Mouse (Mus musculus): ENCODE results near the gene Stat4. TPM values are rescaled to one million over a fixed set of nuclear protein-coding genes. Genes with fewer than 3 reads are reported as not detected.

The Stat4 gene
- polyA plus RNA-seq (2015; fragmentation: Nextera tagmentation; extraction: Ambion mirVana), result 0.56 and 0.64 TPM in 2 replicates

GRCm38 (mm10) chr1:51986848-51987247, at the start of gene Stat4:
Stat4 (plus strand) TSS chr1:51987148.
- Histone ChIP-seq H3K27me3 (no peaks in the 10 kb centered on the region), H3K4me3 (no peak within 1 kb of the TSS), H3K27ac (no peak within 1 kb of the TSS), H3K4me2 (no peak within 1 kb of the TSS), H3K9ac (no peak within 1 kb of the TSS), H3K9me3 (no peaks in the 10 kb centered on the region), H3K4me1 (replicated peaks) (no peaks in the 10 kb centered on the region), H3K36me3 (no peaks in the 10 kb centered on the region)
- no peak for ATAC-seq (ENCODE audit: low FRiP score)
- 91% methylated on average over 5 of the region's 5 CpGs for WGBS

GRCm38 (mm10) chr1:51938357-51938756, 48.6 kb upstream of the Stat4 start:
- Histone ChIP-seq H3K9me3 (no peaks in the 10 kb centered on the region), H3K4me3 (no peak overlapping the region), H3K9ac (no peak overlapping the region), H3K27ac (no peak overlapping the region), H3K27me3 (no peaks in the 10 kb centered on the region), H3K36me3 (no peaks in the 10 kb centered on the region), H3K4me2 (no peak overlapping the region), H3K4me1 (replicated peaks) (no peaks in the 10 kb centered on the region)
- WGBS, result 93% methylated on average over 7 of the region's 7 CpGs
- no peak for ATAC-seq (ENCODE audit: low FRiP score)

- WGBS, result 51% methylated on average over 5 of the region's 5 CpGs
- Histone ChIP-seq H3K4me1 (replicated peaks) (no peaks in the 10 kb centered on the region), H3K27ac (no peak overlapping the region), H3K4me3 (no peak overlapping the region), H3K36me3 (no peaks in the 10 kb centered on the region), H3K4me2 (no peak overlapping the region), H3K9me3 (no peaks in the 10 kb centered on the region), H3K9ac (no peak overlapping the region), H3K27me3 (no peaks in the 10 kb centered on the region)
- no peak for ATAC-seq (ENCODE audit: low FRiP score)
Observed at GRCm38 (mm10) chr1:51944755-51945154, 42.2 kb upstream of the Stat4 start.

- Histone ChIP-seq H3K27ac (no peak overlapping the region), H3K9ac (no peak overlapping the region), H3K27me3 (no peaks in the 10 kb centered on the region), H3K4me2 (no peak overlapping the region), H3K4me3 (no peak overlapping the region), H3K36me3 (no peaks in the 10 kb centered on the region), H3K9me3 (no peaks in the 10 kb centered on the region), H3K4me1 (replicated peaks) (no peaks in the 10 kb centered on the region)
- WGBS, result 76% methylated on average over 4 of the region's 4 CpGs
- no peak for ATAC-seq (ENCODE audit: low FRiP score)
Observed at GRCm38 (mm10) chr1:51947116-51947515, 39.8 kb upstream of the Stat4 start.

- Histone ChIP-seq H3K9ac (no peak overlapping the region), H3K4me2 (no peak overlapping the region), H3K36me3 (no peaks in the 10 kb centered on the region), H3K27ac (no peak overlapping the region), H3K9me3 (no peaks in the 10 kb centered on the region), H3K27me3 (no peaks in the 10 kb centered on the region), H3K4me3 (no peak overlapping the region), H3K4me1 (replicated peaks) (0 out of 2 replicates have a peak, but pooled peaks cover 3% of the 10 kb centered on the region)
- no peak for ATAC-seq (ENCODE audit: low FRiP score)
- WGBS, result 87% methylated on average over 2 of the region's 2 CpGs
Observed at GRCm38 (mm10) chr1:51964647-51965046, 22.3 kb upstream of the Stat4 start.

GRCm38 (mm10) chr1:51968994-51969393, 18.0 kb upstream of the Stat4 start:
- ATAC-seq (ENCODE audit: low FRiP score), result no peak
- 44% methylated on average over 1 of the region's 1 CpGs for WGBS
- Histone ChIP-seq H3K4me1 (replicated peaks) (0 out of 2 replicates have a peak, but pooled peaks cover 3% of the 10 kb centered on the region), H3K9ac (no peak overlapping the region), H3K36me3 (no peaks in the 10 kb centered on the region), H3K9me3 (no peaks in the 10 kb centered on the region), H3K4me2 (no peak overlapping the region), H3K27ac (no peak overlapping the region), H3K4me3 (no peak overlapping the region), H3K27me3 (no peaks in the 10 kb centered on the region)

- no peaks in the 10 kb centered on the region for H3K36me3 ChIP-seq
- 87% methylated on average over 6 of the region's 6 CpGs for WGBS
- no peak overlapping the region for H3K4me2 ChIP-seq
- no peak overlapping the region for H3K27ac ChIP-seq
- no peaks in the 10 kb centered on the region for H3K27me3 ChIP-seq
- H3K9me3 ChIP-seq, result no peaks in the 10 kb centered on the region
- H3K9ac ChIP-seq, result no peak overlapping the region
- no peak overlapping the region for H3K4me3 ChIP-seq
- ATAC-seq (ENCODE audit: low FRiP score), result no peak
- 0 out of 2 replicates have a peak, but pooled peaks cover 3% of the 10 kb centered on the region for H3K4me1 ChIP-seq (replicated peaks)
Observed at GRCm38 (mm10) chr1:51970182-51970581, 16.8 kb upstream of the Stat4 start.

GRCm38 (mm10) chr1:51975589-51975988, 11.4 kb upstream of the Stat4 start:
- Histone ChIP-seq H3K36me3 (no peaks in the 10 kb centered on the region), H3K9me3 (no peaks in the 10 kb centered on the region), H3K4me3 (no peak overlapping the region), H3K4me1 (replicated peaks) (no peaks in the 10 kb centered on the region), H3K27ac (no peak overlapping the region), H3K27me3 (no peaks in the 10 kb centered on the region), H3K4me2 (no peak overlapping the region), H3K9ac (no peak overlapping the region)
- no peak for ATAC-seq (ENCODE audit: low FRiP score)
- WGBS, result 89% methylated on average over 5 of the region's 5 CpGs

GRCm38 (mm10) chr1:51979048-51979447, 7.9 kb upstream of the Stat4 start:
- ATAC-seq (ENCODE audit: low FRiP score), result no peak
- H3K27me3 ChIP-seq, result no peaks in the 10 kb centered on the region
- 88% methylated on average over 5 of the region's 5 CpGs for WGBS
- no peak overlapping the region for H3K9ac ChIP-seq
- H3K4me2 ChIP-seq, result no peak overlapping the region
- H3K9me3 ChIP-seq, result no peaks in the 10 kb centered on the region
- H3K4me1 ChIP-seq (replicated peaks), result no peaks in the 10 kb centered on the region
- no peaks in the 10 kb centered on the region for H3K36me3 ChIP-seq
- no peak overlapping the region for H3K4me3 ChIP-seq
- H3K27ac ChIP-seq, result no peak overlapping the region

- Histone ChIP-seq H3K4me3 (no peak overlapping the region), H3K9ac (no peak overlapping the region), H3K36me3 (no peaks in the 10 kb centered on the region), H3K9me3 (no peaks in the 10 kb centered on the region), H3K27me3 (no peaks in the 10 kb centered on the region), H3K4me1 (replicated peaks) (peaks cover 4% of the 10 kb centered on the region; the same call in 1 of the 2 replicates), H3K4me2 (no peak overlapping the region), H3K27ac (no peak overlapping the region)
- ATAC-seq (ENCODE audit: low FRiP score), result no peak
- whole genome bisulfite sequencing, result 83% methylated on average over 8 of the region's 8 CpGs
Observed at GRCm38 (mm10) chr1:51991983-51992609, 5.1 kb downstream of the Stat4 start.

- H3K9me3 ChIP-seq, result no peaks in the 10 kb centered on the region
- WGBS, result 84% methylated on average over 3 of the region's 3 CpGs
- no peaks in the 10 kb centered on the region for H3K27me3 ChIP-seq
- no peak overlapping the region for H3K4me3 ChIP-seq
- H3K4me2 ChIP-seq, result no peak overlapping the region
- H3K4me1 ChIP-seq (replicated peaks), result peaks cover 4% of the 10 kb centered on the region; the same call in 1 of the 2 replicates
- H3K9ac ChIP-seq, result no peak overlapping the region
- H3K27ac ChIP-seq, result no peak overlapping the region
- no peak for ATAC-seq (ENCODE audit: low FRiP score)
- H3K36me3 ChIP-seq, result no peaks in the 10 kb centered on the region
Observed at GRCm38 (mm10) chr1:51996056-51996455, 9.1 kb downstream of the Stat4 start.

- Histone ChIP-seq H3K27me3 (no peaks in the 10 kb centered on the region), H3K4me2 (no peak overlapping the region), H3K4me3 (no peak overlapping the region), H3K27ac (no peak overlapping the region), H3K9ac (no peak overlapping the region), H3K36me3 (no peaks in the 10 kb centered on the region), H3K9me3 (no peaks in the 10 kb centered on the region), H3K4me1 (replicated peaks) (peaks cover 4% of the 10 kb centered on the region; the same call in 1 of the 2 replicates)
- ATAC-seq (ENCODE audit: low FRiP score), result peak; percentile 57; the same call in 1 of the 2 replicates
- WGBS, result 63% methylated on average over 11 of the region's 11 CpGs
Observed at GRCm38 (mm10) chr1:51996751-51997659, 10.1 kb downstream of the Stat4 start.
